Mouse (Mus musculus) hindbrain, embryonic 11.5 days (tissue): ENCODE results near the gene Arhgef2. TPM values are rescaled to one million over a fixed set of nuclear protein-coding genes. Genes with fewer than 3 reads are reported as not detected.
A peak's percentile ranks its signal among the peaks of the same experiment; 100 is the strongest.

Experiments used
- ATAC-seq: fragments of 200-750 bp; cut with Nextera tagmentation; 2 replicates; pipeline ENCODE4 v1.8.0; 2017; ENCODE audit warnings: mild to moderate bottlenecking, moderate TSS enrichment, moderate library complexity; ENCODE audit not compliant: low FRiP score
- DNase-seq: peaks from one replicate; pipeline ENCODE4 v3.0.0-alpha.2; 2015; ENCODE audit warnings: low spot score
- H3K27ac ChIP-seq: fragments of 300-500 bp; sonication (generic); 2 replicates; pipeline ENCODE4 v1.5.1; 2014; ENCODE audit warnings: mild to moderate bottlenecking, low read depth, low read length
- H3K27me3 ChIP-seq: fragments of 300-500 bp; sonication (generic); 2 replicates; pipeline ENCODE4 v1.6.1; 2014; ENCODE audit warnings: mild to moderate bottlenecking, low read length, moderate library complexity, mixed read lengths; ENCODE audit not compliant: control insufficient read depth, insufficient read depth
- H3K36me3 ChIP-seq: fragments of 300-500 bp; sonication (generic); 2 replicates; pipeline ENCODE4 v1.6.1; 2014; ENCODE audit warnings: mild to moderate bottlenecking, low read length, moderate library complexity, mixed read lengths; ENCODE audit not compliant: control insufficient read depth, insufficient read depth
- H3K4me1 ChIP-seq: fragments of 300-500 bp; sonication (generic); replicated peaks from 2 replicates; pipeline ENCODE4 v1.6.1; 2014; ENCODE audit warnings: low read length, mixed read lengths; ENCODE audit not compliant: control insufficient read depth, insufficient read depth
- H3K4me2 ChIP-seq: fragments of 300-500 bp; sonication (generic); replicated peaks from 2 replicates; pipeline ENCODE4 v1.6.1; 2014; ENCODE audit warnings: mild to moderate bottlenecking, low read depth, low read length
- H3K4me3 ChIP-seq: fragments of 300-500 bp; sonication (generic); 2 replicates; pipeline ENCODE4 v1.5.1; 2014; ENCODE audit warnings: low read depth, low read length
- H3K9ac ChIP-seq: fragments of 300-500 bp; sonication (generic); 2 replicates; pipeline ENCODE4 v1.6.1; 2014; ENCODE audit warnings: low read depth, low read length
- H3K9me3 ChIP-seq: fragments of 300-500 bp; sonication (generic); 2 replicates; pipeline ENCODE4 v1.6.1; 2016; ENCODE audit warnings: low read length; ENCODE audit not compliant: control insufficient read depth
- WGBS: fragments of 180-500 bp; shearing (Covaris S2); extraction: QIAGEN DNeasy Blood & Tissue Kit; methylation state at CpG from one replicate; pipeline ENCODE4 v1.1.7; 2014; 5-methylcytosine and 5-hydroxymethylcytosine counted together
- polyA plus RNA-seq: library from polyadenylated mRNA; unstranded; fragments of >200 nt; fragmentation: Nextera tagmentation; extraction: Ambion mirVana; gene quantifications from 2 replicates; pipeline ENCODE4 v1.2.1, GENCODE M21; 2014

Gene Arhgef2
- polyA plus RNA-seq, 1 experiment from 2014 or later: 181 TPM

DNA sequence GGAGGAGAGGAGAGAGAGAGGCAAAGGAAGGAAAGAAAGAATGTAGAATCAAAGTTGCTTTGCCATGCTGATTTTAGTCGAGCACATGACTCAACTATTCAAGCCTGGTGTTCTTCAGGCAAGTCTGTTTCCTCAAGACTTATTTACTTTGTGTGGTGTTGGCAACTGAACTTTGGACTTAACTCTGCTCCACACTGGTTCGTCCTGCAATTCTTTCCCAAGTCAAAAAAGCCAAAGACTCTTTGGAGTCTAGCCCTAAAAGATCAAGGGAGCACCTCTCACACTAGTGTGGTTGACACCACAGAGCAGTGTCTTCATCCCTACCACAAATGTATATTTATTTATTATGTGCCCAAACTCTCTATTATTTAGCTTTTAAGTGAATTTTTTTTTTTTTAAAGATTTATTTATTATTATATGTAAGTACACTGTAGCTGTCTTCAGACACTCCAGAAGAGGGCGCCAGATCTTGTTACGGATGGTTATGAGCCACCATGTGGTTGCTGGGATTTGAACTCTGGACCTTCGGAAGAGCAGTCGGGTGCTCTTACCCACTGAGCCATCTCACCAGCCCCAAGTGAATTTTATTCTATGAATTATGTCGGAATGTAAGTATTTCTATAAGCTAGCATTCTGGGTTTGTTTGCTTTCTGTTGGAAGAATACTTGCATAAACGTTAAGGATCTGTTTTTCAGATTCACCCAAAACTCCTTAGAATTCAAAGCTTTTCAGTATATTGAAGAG lies 78.6 kb downstream of the Arhgef2 start:
- Histone ChIP-seq H3K27ac (no peak overlapping the region; the same call in 1 of the 2 replicates), H3K9me3 (no peaks in the 10 kb centered on the region), H3K9ac (no peak overlapping the region)

DNA sequence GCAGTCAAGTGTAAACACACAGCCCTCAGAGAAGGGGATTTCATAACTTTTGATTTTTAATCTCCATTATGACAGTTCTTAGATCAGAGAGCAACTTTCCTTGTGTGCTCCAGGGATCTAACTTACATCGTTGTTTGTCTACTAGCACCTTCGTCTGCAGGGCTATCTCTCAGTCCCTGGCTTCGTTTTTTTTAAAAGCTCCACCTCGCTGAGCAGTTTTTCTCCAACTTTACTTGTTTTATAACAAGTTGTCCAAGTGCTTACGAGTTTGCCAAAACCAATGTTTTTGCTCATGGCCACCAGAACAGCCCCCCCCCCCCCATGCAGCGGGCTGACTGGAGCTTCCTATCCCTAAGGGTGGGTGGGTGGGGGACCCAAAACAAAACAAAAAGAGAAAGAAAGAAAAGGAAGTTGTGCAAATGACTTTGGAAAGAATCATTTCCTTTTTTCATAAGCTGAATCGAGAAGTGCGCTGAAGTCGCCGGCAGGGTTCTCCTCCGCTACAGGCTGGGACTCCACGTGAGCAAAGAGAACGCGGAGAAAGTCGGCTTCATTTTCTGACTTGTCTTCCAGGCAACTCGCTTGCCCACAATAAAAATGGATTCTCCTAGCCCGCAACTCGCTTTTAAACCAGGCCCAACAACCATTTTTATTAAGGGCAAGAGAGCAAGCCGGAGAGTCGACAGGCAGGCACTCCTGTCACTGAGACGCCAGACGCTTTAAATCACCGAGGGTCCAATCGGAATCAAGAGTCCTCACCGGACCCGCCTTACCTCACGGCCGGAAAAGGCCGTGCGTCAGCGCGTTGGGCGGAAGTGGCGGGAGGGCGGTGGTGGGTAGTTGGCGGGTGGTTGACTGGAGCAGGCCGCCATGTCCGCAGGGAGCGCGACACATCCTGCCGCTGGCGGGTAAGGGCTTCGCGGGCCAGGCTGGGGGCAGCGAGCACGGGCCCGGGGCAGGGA lies 79.5 kb downstream of the Arhgef2 start, which contains the start of gene Khdc4:
Khdc4 (plus strand) TSS at position 824 of the 962 bp plus-strand sequence.
- Histone ChIP-seq H3K4me3 (peak within 1 kb of the TSS; percentile 90), H3K9me3 (no peaks in the 10 kb centered on the region), H3K36me3 (peaks cover 5% of the 10 kb centered on the region; the same call in 1 of the 2 replicates), H3K4me2 (peak within 1 kb of the TSS; percentile 86), H3K27me3 (no peaks in the 10 kb centered on the region), H3K27ac (peak within 1 kb of the TSS; percentile 79), H3K9ac (peak within 1 kb of the TSS; percentile 79), H3K4me1 (peaks cover 4% of the 10 kb centered on the region)
- ATAC-seq (peak; percentile 98), DNase-seq (peak; percentile 95)
- 1% methylated on average over 47 of the region's 47 CpGs for WGBS

More for the DNA sequence above, 78.6 kb downstream of the Arhgef2 start:
- peaks cover 2% of the 10 kb centered on the region; the same call in 1 of the 2 replicates for H3K36me3 ChIP-seq
- H3K4me2 ChIP-seq: peak overlapping the region; percentile 35; the same call in 1 of the 2 replicates
- no peak for ATAC-seq
- peaks cover 4% of the 10 kb centered on the region for H3K4me1 ChIP-seq
- peak overlapping the region; percentile 90 for H3K4me3 ChIP-seq
- H3K27me3 ChIP-seq: no peaks in the 10 kb centered on the region
- DNase-seq: no peak
- 73% methylated on average over 6 of the region's 8 CpGs for WGBS

DNA sequence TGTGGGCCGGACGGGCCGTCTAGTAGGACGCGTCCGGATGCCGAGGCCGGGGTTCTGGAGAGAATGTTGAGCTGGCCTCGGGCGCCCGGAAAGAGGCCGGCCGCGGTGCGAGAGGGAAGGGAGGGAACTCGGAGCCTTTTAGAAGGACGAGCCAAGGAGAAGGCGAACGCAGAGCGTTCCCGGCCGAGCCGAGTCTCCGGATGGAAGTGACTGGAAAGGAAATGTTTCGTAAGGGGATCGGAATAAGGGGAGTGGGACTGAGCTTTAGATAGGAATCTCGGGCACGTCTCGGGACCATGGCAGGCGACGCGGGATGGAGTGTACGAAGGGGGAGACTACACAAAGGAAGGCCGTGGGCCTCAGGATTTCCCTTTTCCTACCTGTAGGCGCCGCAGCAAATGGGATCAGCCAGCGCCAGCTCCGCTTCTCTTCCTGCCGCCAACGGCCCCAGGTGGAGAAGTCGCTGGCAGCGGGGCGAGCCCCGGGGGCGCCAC lies 80.2 kb downstream of the Arhgef2 start:
- Histone ChIP-seq H3K9ac (peak overlapping the region; percentile 79), H3K27me3 (no peaks in the 10 kb centered on the region), H3K4me3 (peak overlapping the region; percentile 90), H3K36me3 (peaks cover 11% of the 10 kb centered on the region; the same call in 1 of the 2 replicates), H3K4me1 (peaks cover 4% of the 10 kb centered on the region), H3K4me2 (peak overlapping the region; percentile 86), H3K9me3 (no peaks in the 10 kb centered on the region), H3K27ac (peak overlapping the region; percentile 79)
- DNase-seq (peak; percentile 76), ATAC-seq (peak; percentile 79)
- WGBS: under 1% methylated on average over 45 of the region's 45 CpGs

DNA sequence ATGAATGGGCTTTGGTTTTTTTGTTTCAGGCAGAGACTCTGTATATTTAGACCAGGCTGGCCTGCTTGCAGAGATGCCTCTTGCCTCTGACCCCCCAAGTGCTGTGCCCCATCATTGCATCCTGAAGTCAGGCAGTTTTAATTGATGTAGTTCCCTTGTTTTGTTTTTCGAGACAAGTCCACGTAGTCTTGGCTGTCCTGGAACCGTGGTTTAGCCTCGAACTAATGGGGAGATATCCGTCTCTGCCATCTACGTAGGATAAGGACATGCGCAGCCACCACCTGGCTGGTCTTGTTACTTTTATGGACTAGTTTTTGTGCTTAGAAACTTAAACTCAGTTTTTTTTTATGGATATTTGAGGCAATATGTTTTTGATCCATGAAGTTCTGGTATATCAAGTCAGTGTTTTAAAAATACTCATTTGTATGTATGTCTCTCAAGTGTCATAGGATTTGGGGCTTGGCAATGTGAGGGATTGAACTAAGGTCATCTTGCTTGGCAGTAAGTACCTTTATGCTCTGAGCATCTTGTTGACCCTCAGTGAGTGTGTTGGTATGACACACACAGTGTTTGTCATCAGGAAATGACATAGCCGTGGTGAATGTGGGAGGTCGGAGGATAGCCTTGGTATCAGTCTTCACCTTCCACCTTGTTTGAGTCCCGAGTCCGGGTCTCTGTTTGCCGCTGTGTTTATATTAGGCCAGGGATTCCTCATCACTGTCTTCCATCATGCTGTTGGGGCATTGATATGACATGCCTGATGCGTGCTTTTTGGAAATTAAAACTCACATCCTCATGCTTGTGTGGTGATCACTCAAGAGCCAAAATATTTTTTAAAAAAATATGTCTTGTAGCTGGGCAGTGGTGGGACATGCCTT lies 81.2 kb downstream of the Arhgef2 start:
- Histone ChIP-seq H3K36me3 (peaks cover 14% of the 10 kb centered on the region; the same call in 1 of the 2 replicates), H3K9me3 (no peaks in the 10 kb centered on the region), H3K4me3 (peak overlapping the region; percentile 90), H3K4me1 (peaks cover 4% of the 10 kb centered on the region), H3K27ac (peak overlapping the region; percentile 79; the same call in 1 of the 2 replicates), H3K9ac (peak overlapping the region; percentile 79), H3K27me3 (no peaks in the 10 kb centered on the region), H3K4me2 (peak overlapping the region; percentile 86)
- ATAC-seq (no peak), DNase-seq (no peak)
- 58% methylated on average over 13 of the region's 13 CpGs for WGBS

DNA sequence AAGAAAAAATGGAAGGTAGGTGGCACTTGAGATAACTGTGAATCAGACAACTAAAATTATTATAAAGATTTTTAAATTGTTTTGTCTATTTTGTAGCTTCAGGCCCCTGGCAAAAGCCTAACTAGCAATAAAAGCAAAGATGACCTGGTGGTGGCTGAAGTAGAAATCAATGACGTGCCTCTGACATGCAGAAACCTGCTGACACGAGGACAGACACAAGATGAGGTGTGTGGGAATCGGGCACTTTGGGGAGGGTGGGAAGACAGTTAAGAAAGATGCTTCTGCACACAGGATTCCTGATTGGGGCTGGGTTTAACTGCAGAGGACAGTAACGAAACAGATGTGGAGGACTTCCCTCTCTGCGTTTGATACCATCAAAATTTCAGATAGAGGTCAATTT lies 83.3 kb downstream of the Arhgef2 start:
- H3K27me3 ChIP-seq: no peaks in the 10 kb centered on the region
- H3K4me1 ChIP-seq: peaks cover 4% of the 10 kb centered on the region
- H3K4me2 ChIP-seq: no peak overlapping the region
- ATAC-seq (no peak), DNase-seq (no peak)
- no peaks in the 10 kb centered on the region for H3K9me3 ChIP-seq
- WGBS: 95% methylated on average over 5 of the region's 5 CpGs
- H3K4me3 ChIP-seq: no peak overlapping the region
- H3K36me3 ChIP-seq: peaks cover 20% of the 10 kb centered on the region
- H3K27ac ChIP-seq: no peak overlapping the region
- H3K9ac ChIP-seq: no peak overlapping the region

DNA sequence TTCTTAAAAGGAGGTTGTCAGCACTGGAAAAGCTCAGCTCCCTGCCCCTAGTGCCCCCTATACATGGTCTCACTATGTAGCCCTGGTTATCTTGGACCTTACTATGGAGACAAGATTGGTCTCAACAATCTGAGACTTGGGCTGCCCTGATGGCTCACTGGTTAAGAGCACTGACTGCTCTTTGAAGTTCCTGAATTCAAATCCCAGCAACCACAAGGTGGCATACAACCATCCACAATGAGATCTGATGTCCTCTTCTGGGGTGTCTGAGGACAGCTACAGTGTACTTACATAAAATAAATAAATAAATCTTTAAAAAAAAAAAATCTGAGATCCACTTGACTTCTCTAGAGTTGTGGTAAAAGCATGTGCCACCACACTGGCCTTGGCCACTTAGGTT lies 89.8 kb downstream of the Arhgef2 start:
- Histone ChIP-seq H3K4me1 (no peaks in the 10 kb centered on the region), H3K27ac (no peak overlapping the region), H3K9ac (no peak overlapping the region), H3K4me3 (no peak overlapping the region), H3K36me3 (peaks cover 42% of the 10 kb centered on the region), H3K27me3 (no peaks in the 10 kb centered on the region), H3K4me2 (no peak overlapping the region), H3K9me3 (no peaks in the 10 kb centered on the region)
- DNase-seq: no peak
- ATAC-seq: no peak
